Mouse (Mus musculus) CH12.LX (cell line): ENCODE measurements around the gene Timm29.

Experiments
- CTCF ChIP-seq, 2 experiments: IDR thresholded peaks in 1 of 2; conservative IDR thresholded peaks in 1 of 2; 2 replicates each; pipeline ENCODE4 v1.5.1; 2011 to 2012; ENCODE audit warnings: low read depth in 2 of 2, low read length in 2 of 2, improper control_type of control experiment in 1 of 2, inconsistent platforms in 1 of 2, mild to moderate bottlenecking in 1 of 2, moderate library complexity in 1 of 2
- EP300 ChIP-seq: IDR thresholded peaks from 2 replicates; pipeline ENCODE4 v1.6.1; 2011; ENCODE audit warnings: low read length, improper control_type of control experiment
- KAT2A ChIP-seq: IDR thresholded peaks from 2 replicates; pipeline ENCODE4 v1.6.1; 2012; ENCODE audit warnings: low read length, improper control_type of control experiment, inconsistent platforms; ENCODE audit not compliant: insufficient replicate concordance
- MXI1 ChIP-seq: IDR thresholded peaks from 2 replicates; pipeline ENCODE4 v1.6.1; 2011; ENCODE audit warnings: mild to moderate bottlenecking, low read depth, low read length, improper control_type of control experiment
- POLR2A ChIP-seq: IDR thresholded peaks from 2 replicates; pipeline ENCODE4 v1.6.1; 2011; ENCODE audit warnings: low read depth, mild to moderate bottlenecking, improper control_type of control experiment, low read length
- TBP ChIP-seq: conservative IDR thresholded peaks from 2 replicates; pipeline ENCODE4 v1.6.1; 2011; ENCODE audit warnings: low read depth, low read length, improper control_type of control experiment
- USF2 ChIP-seq: conservative IDR thresholded peaks from 2 replicates; pipeline ENCODE4 v1.6.1; 2011; ENCODE audit warnings: low read depth, low read length, improper control_type of control experiment
- ZMIZ1 ChIP-seq: IDR thresholded peaks from 2 replicates; pipeline ENCODE4 v1.6.1; 2012; ENCODE audit warnings: low read depth, mild to moderate bottlenecking, inconsistent platforms, low read length, improper control_type of control experiment

DNA sequence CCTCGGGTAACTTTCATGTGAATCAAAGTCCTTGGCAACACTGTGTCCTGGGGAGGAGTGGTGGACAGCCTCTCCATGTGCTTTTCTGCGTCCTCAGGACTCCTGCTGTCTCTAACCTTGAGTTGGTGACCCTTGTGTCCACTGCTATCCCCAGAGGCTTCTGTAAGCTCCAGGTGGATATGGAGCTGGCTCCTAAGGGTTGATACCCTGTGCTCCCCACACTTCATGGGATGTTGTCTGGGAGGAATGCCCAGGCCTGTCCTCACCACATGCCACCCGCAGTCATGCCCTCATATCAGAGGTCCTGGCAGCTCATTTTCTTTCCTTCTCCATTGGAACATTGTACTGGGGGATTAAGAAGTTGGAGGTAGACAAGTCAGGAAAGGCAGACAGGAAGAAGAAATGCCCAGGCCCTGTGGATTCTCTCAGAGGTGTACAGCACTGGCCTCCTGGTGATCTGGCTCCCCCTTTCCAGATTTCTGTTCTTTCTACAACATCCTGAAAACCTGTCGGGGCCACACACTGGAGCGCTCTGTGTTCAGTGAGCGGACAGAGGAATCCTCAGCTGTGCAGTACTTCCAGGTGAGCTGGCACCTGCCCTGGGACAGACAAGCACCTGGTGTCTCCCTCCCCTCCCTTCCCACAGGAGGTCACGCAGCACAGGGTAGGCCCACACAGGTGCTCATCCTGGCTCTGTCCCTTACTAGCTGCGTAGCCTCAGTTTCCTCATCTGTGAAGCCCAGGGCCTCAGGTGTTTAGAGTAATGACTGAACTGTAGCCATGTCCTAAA, 18.3 kb upstream of the Timm29 start:
- TF ChIP-seq KAT2A (no peak), CTCF (conservative IDR thresholded peaks at IDR 0.05 in 1 of 2, IDR thresholded peaks at IDR 0.05 in 1 of 2; ENCODE audit: low read depth in 2 of 2, low read length in 2 of 2) (no peak), ZMIZ1 (no peak), USF2 (no peak), POLR2A (no peak), TBP (no peak), EP300 (no peak), MXI1 (no peak)
